26 mouse cellular contexts compared by ENCODE assay signal in genomic region chr12:73762001-73762400, GRCm38 (mm10).
DNase-seq lines count a peak whose midpoint lies in the region; ATAC-seq and TF ChIP-seq lines count a peak whose summit lies in the region.
"Had no signal": no experiment of that assay in that cellular context is flagged by ENCODE, and none has a peak within 500 bp of the region (broad histone marks: within the 10 kb centered on the region; RNA-seq: fewer than 3 reads in every experiment).

No protein-coding gene starts in this region.

- H3K4me1 ChIP-seq in lung, embryonic 14.5 days (ENCODE audit: insufficient read depth), result peaks cover 9% of the 10 kb centered on the region
- H3K4me1 ChIP-seq in midbrain, embryonic 12.5 days, result peaks cover 7% of the 10 kb centered on the region; the same call in 1 of the 2 replicates
- H3K4me1 ChIP-seq in midbrain, postnatal 0 days (ENCODE audit: insufficient read depth, low read length), result no peaks in the 10 kb centered on the region
- 0 out of 2 replicates have a peak, but pooled peaks cover 5% of the 10 kb centered on the region for H3K4me1 ChIP-seq in midbrain, embryonic 14.5 days (ENCODE audit: control insufficient read depth, insufficient read depth, low read length)
- H3K4me1 ChIP-seq: liver, embryonic 15.5 days; neural tube, embryonic 13.5 days; stomach, embryonic 15.5 days had no signal

- H3K27me3 ChIP-seq in lung, embryonic 14.5 days (ENCODE audit: insufficient read depth, low read length), result no peaks in the 10 kb centered on the region
- H3K27me3 ChIP-seq in midbrain, embryonic 12.5 days, result peaks cover 25% of the 10 kb centered on the region; the same call in 1 of the 2 replicates
- no peaks in the 10 kb centered on the region for H3K27me3 ChIP-seq in midbrain, postnatal 0 days (ENCODE audit: insufficient read depth, low read length)
- H3K27me3 ChIP-seq in midbrain, embryonic 14.5 days (ENCODE audit: control insufficient read depth, insufficient read depth, low read length), result no peaks in the 10 kb centered on the region
- H3K27me3 ChIP-seq: limb, embryonic 12.5 days; liver, embryonic 15.5 days; neural tube, embryonic 13.5 days; stomach, embryonic 15.5 days had no signal

- no peak overlapping the region for H3K9ac ChIP-seq in lung, embryonic 14.5 days
- no peak overlapping the region for H3K9ac ChIP-seq in midbrain, embryonic 12.5 days (replicated peaks)
- no peak overlapping the region for H3K9ac ChIP-seq in midbrain, postnatal 0 days (replicated peaks; ENCODE audit: low read length, poor library complexity, severe bottlenecking)
- H3K9ac ChIP-seq in midbrain, embryonic 14.5 days (replicated peaks; ENCODE audit: low read length), result no peak overlapping the region
- H3K9ac ChIP-seq: hindbrain, embryonic 14.5 days; limb, embryonic 12.5 days; liver, embryonic 15.5 days; neural tube, embryonic 13.5 days; stomach, embryonic 15.5 days had no signal

- no peak overlapping the region for H3K27ac ChIP-seq in lung, embryonic 14.5 days (ENCODE audit: low read depth)
- no peak overlapping the region for H3K27ac ChIP-seq in midbrain, embryonic 12.5 days (replicated peaks)
- no peak overlapping the region for H3K27ac ChIP-seq in midbrain, postnatal 0 days (ENCODE audit: low read depth, low read length)
- H3K27ac ChIP-seq in midbrain, embryonic 14.5 days (replicated peaks; ENCODE audit: low read depth, low read length), result no peak overlapping the region
- H3K27ac ChIP-seq: gastrocnemius, adult 2 months; heart, adult 2 months; hindbrain, embryonic 14.5 days; left cerebral cortex, adult 2 months; limb, embryonic 12.5 days; liver, embryonic 15.5 days; neural tube, embryonic 13.5 days; stomach, embryonic 15.5 days had no signal

- H3K36me3 ChIP-seq in lung, embryonic 14.5 days (ENCODE audit: insufficient read depth), result 0 out of 2 replicates have a peak, but pooled peaks cover 3% of the 10 kb centered on the region
- H3K36me3 ChIP-seq in midbrain, embryonic 12.5 days, result no peaks in the 10 kb centered on the region
- H3K36me3 ChIP-seq in midbrain, postnatal 0 days (ENCODE audit: insufficient read depth, low read length), result no peaks in the 10 kb centered on the region
- H3K36me3 ChIP-seq in midbrain, embryonic 14.5 days (ENCODE audit: control insufficient read depth, insufficient read depth, low read length), result no peaks in the 10 kb centered on the region
- H3K36me3 ChIP-seq: limb, embryonic 12.5 days; liver, embryonic 15.5 days; neural tube, embryonic 13.5 days; stomach, embryonic 15.5 days had no signal

- no peak for ATAC-seq in lung, embryonic 14.5 days (ENCODE audit: insufficient read depth)
- ATAC-seq in midbrain, embryonic 12.5 days (ENCODE audit: low FRiP score, low read depth), result peak; percentile 60
- no peak for ATAC-seq in midbrain, postnatal 0 days (ENCODE audit: low FRiP score)
- no peak for ATAC-seq in midbrain, embryonic 14.5 days (ENCODE audit: low FRiP score, low TSS enrichment)
- ATAC-seq: activated CD4-positive, CD25-positive, alpha-beta regulatory T cell, adult 4 months; forebrain, embryonic 14.5 days; intestine, postnatal 0 days had no signal

- DNase-seq in lung, embryonic 14.5 days, result peak; percentile 29
- DNase-seq in lung, adult 18-20 months, result no peak
- no peak for DNase-seq in midbrain, postnatal 0 days (ENCODE audit: low spot score)
- peak; percentile 35 for DNase-seq in midbrain, embryonic 14.5 days
- DNase-seq in kidney, adult 9 months, result no peak
- no peak for DNase-seq in gastrocnemius, postnatal 4 days (ENCODE audit: low spot score in 2 of 2)
- DNase-seq: adrenal gland, adult 2 months; adrenal gland, postnatal 36 days; B cell, adult 2 months; gastrocnemius, adult 2 months; gastrocnemius, postnatal 36 days; heart, adult 2 months; kidney, postnatal 25 days; lung, postnatal 14 days; right cerebral cortex, postnatal 25 days; thymus, postnatal 14 days had no signal

- WGBS in lung, embryonic 14.5 days, result 51% methylated on average over 6 of the region's 6 CpGs
- 55% methylated on average over 6 of the region's 6 CpGs for WGBS in midbrain, embryonic 12.5 days
- 34% methylated on average over 6 of the region's 6 CpGs for WGBS in midbrain, postnatal 0 days
- WGBS in midbrain, embryonic 14.5 days, result 26% methylated on average over 6 of the region's 6 CpGs

- H3K4me3 ChIP-seq in lung, embryonic 14.5 days (ENCODE audit: low read depth, low read length), result no peak overlapping the region
- no peak overlapping the region for H3K4me3 ChIP-seq in midbrain, embryonic 12.5 days
- no peak overlapping the region for H3K4me3 ChIP-seq in midbrain, postnatal 0 days (ENCODE audit: low read depth, low read length)
- H3K4me3 ChIP-seq in midbrain, embryonic 14.5 days (replicated peaks; ENCODE audit: low read depth, low read length), result no peak overlapping the region
- H3K4me3 ChIP-seq: gastrocnemius, adult 2 months; heart, adult 2 months; left cerebral cortex, adult 2 months; limb, embryonic 12.5 days; liver, embryonic 15.5 days; neural tube, embryonic 13.5 days; stomach, embryonic 15.5 days had no signal

- TF ChIP-seq CTCF in lung, embryonic 14.5 days (IDR thresholded peaks at IDR 0.05; ENCODE audit: low read depth), result no peak
- TF ChIP-seq CTCF in midbrain, postnatal 0 days (IDR thresholded peaks at IDR 0.05), result no peak

- H3K9me3 ChIP-seq in lung, embryonic 14.5 days (ENCODE audit: low read depth, low read length), result no peaks in the 10 kb centered on the region
- H3K9me3 ChIP-seq in midbrain, embryonic 12.5 days, result no peaks in the 10 kb centered on the region
- no peaks in the 10 kb centered on the region for H3K9me3 ChIP-seq in midbrain, postnatal 0 days (ENCODE audit: low read length)
- no peaks in the 10 kb centered on the region for H3K9me3 ChIP-seq in midbrain, embryonic 14.5 days (ENCODE audit: control insufficient read depth, low read length)
- H3K9me3 ChIP-seq: limb, embryonic 12.5 days; liver, embryonic 15.5 days; neural tube, embryonic 13.5 days; stomach, embryonic 15.5 days had no signal

- no peak overlapping the region for H3K4me2 ChIP-seq in lung, embryonic 14.5 days
- no peak overlapping the region for H3K4me2 ChIP-seq in midbrain, embryonic 12.5 days (replicated peaks)
- no peak overlapping the region for H3K4me2 ChIP-seq in midbrain, postnatal 0 days (ENCODE audit: low read depth, low read length, poor library complexity, severe bottlenecking)
- no peak overlapping the region for H3K4me2 ChIP-seq in midbrain, embryonic 14.5 days (ENCODE audit: low read length)
- H3K4me2 ChIP-seq: hindbrain, embryonic 14.5 days; limb, embryonic 12.5 days; liver, embryonic 15.5 days; neural tube, embryonic 13.5 days; stomach, embryonic 15.5 days had no signal

Comparison
In these comparisons a context has a peak if more than half of its experiments do, and no peak if none do; other contexts are left out.
1. DNase-seq: peak in lung, embryonic 14.5 days (single experiment) and midbrain, embryonic 14.5 days (single experiment); none in lung, adult 18-20 months (0 of 2), midbrain, postnatal 0 days (single experiment), kidney, adult 9 months (single experiment) and gastrocnemius, postnatal 4 days (0 of 2).